Mouse (Mus musculus) C2C12 (cell line): ENCODE data around the gene Lrrc17. TPM values are rescaled to one million over a fixed set of nuclear protein-coding genes. Genes with fewer than 3 reads are reported as not detected.
"Not testable (repeated sequence)": the region's sequence is repeated elsewhere in the genome, so short reads cannot be mapped to it uniquely, and the experiment has no call there.

ENCODE experiments used
- H3K27me3 ChIP-seq: one replicate; pipeline ENCODE4 v1.6.1; 2011; ENCODE audit not compliant: control insufficient read depth, insufficient read depth, insufficient read length
- H3K36me3 ChIP-seq: one replicate; pipeline ENCODE4 v1.6.1; 2011; ENCODE audit not compliant: control insufficient read depth, insufficient read depth
- H3K4me3 ChIP-seq: one replicate; pipeline ENCODE4 v1.5.1; 2011; ENCODE audit warnings: mild to moderate bottlenecking, control low read depth; ENCODE audit not compliant: poor library complexity, insufficient read depth, severe bottlenecking
- H3K79me2 ChIP-seq: one replicate; pipeline ENCODE4 v1.6.1; 2011; ENCODE audit not compliant: control insufficient read depth, insufficient read depth
- H3K79me3 ChIP-seq: one replicate; pipeline ENCODE4 v1.6.1; 2011; ENCODE audit warnings: low read depth, control low read depth
- H3ac ChIP-seq: one replicate; pipeline ENCODE3; 2011; ENCODE audit warnings: low read depth; ENCODE audit not compliant: control insufficient read depth, insufficient read length
- CEBPB ChIP-seq: IDR thresholded peaks from one replicate; pipeline ENCODE4 v1.6.1; 2011; ENCODE audit warnings: low read depth, mild to moderate bottlenecking, control low read depth, moderate library complexity
- CTCF ChIP-seq: IDR thresholded peaks from one replicate; pipeline ENCODE4 v1.5.1; 2011; ENCODE audit not compliant: control insufficient read depth, insufficient read depth, insufficient read length
- FOSL1 ChIP-seq: IDR thresholded peaks from one replicate; pipeline ENCODE4 v1.8.0; 2011; ENCODE audit warnings: mild to moderate bottlenecking, low read length; ENCODE audit not compliant: poor library complexity, insufficient read depth, severe bottlenecking
- MAX ChIP-seq: IDR thresholded peaks from one replicate; pipeline ENCODE4 v1.6.1; 2011; ENCODE audit warnings: mild to moderate bottlenecking, control low read depth
- MYOD1 ChIP-seq: IDR thresholded peaks from one replicate; pipeline ENCODE4 v1.6.1; 2011; ENCODE audit warnings: low read depth; ENCODE audit not compliant: control insufficient read depth, insufficient read length
- MYOG ChIP-seq: IDR thresholded peaks from one replicate; pipeline ENCODE4 v1.6.1; 2011; ENCODE audit not compliant: control insufficient read depth, insufficient read length; ENCODE audit errors: extremely low read depth
- USF1 ChIP-seq: IDR thresholded peaks from one replicate; pipeline ENCODE4 v1.6.1; 2011; ENCODE audit warnings: low read depth, mild to moderate bottlenecking, control low read depth, moderate library complexity
- polyA plus RNA-seq: library from polyadenylated mRNA; unstranded; fragments of >200 nt; fragmentation: generic; extraction: Trizol; gene quantifications from one replicate; pipeline ENCODE4 v1.2.1, GENCODE M21; 2012; ENCODE audit warnings: missing spikeins

Lrrc17 gene
- polyA plus RNA-seq, 1 experiment, result 22.7 TPM

GRCm38 (mm10) chr5:21578136-21578535 lies 34.8 kb downstream of the Lrrc17 start:
- no peaks in the 10 kb centered on the region for H3K27me3 ChIP-seq
- no peaks in the 10 kb centered on the region for H3K79me2 ChIP-seq
- no peaks in the 10 kb centered on the region for H3K79me3 ChIP-seq
- H3K36me3 ChIP-seq, result no peaks in the 10 kb centered on the region
- no peak overlapping the region for H3ac ChIP-seq
- no peak for TF ChIP-seq CEBPB
- no peak for TF ChIP-seq MAX
- TF ChIP-seq CTCF, result no peak
- no peak overlapping the region for H3K4me3 ChIP-seq

GRCm38 (mm10) chr5:21586763-21587162 lies 43.4 kb downstream of the Lrrc17 start:
- no peaks in the 10 kb centered on the region for H3K27me3 ChIP-seq
- H3K36me3 ChIP-seq, result no peaks in the 10 kb centered on the region
- H3K79me2 ChIP-seq, result no peaks in the 10 kb centered on the region
- H3ac ChIP-seq, result no peak overlapping the region
- H3K4me3 ChIP-seq, result no peak overlapping the region
- no peaks in the 10 kb centered on the region for H3K79me3 ChIP-seq
- TF ChIP-seq CTCF (peak; percentile 67), CEBPB (no peak)

- H3K36me3 ChIP-seq, result no peaks in the 10 kb centered on the region
- no peaks in the 10 kb centered on the region for H3K79me2 ChIP-seq
- H3K4me3 ChIP-seq, result no peak overlapping the region
- TF ChIP-seq MYOD1 (no peak), CTCF (no peak), FOSL1 (no peak), MYOG (no peak), CEBPB (no peak), USF1 (no peak), MAX (no peak)
- no peak overlapping the region for H3ac ChIP-seq
- no peaks in the 10 kb centered on the region for H3K27me3 ChIP-seq
- H3K79me3 ChIP-seq, result no peaks in the 10 kb centered on the region
Measured at GRCm38 (mm10) chr5:21587683-21588082, 44.3 kb downstream of the Lrrc17 start.

GRCm38 (mm10) chr5:21588220-21588619 lies 44.9 kb downstream of the Lrrc17 start:
- Histone ChIP-seq H3K79me3 (no peaks in the 10 kb centered on the region), H3K79me2 (no peaks in the 10 kb centered on the region), H3K4me3 (no peak overlapping the region), H3ac (no peak overlapping the region), H3K36me3 (no peaks in the 10 kb centered on the region), H3K27me3 (peaks cover under 1% of the 10 kb centered on the region)
- TF ChIP-seq MYOG, result no peak

- H3ac ChIP-seq, result no peak overlapping the region
- H3K79me2 ChIP-seq, result no peaks in the 10 kb centered on the region
- peaks cover 4% of the 10 kb centered on the region for H3K27me3 ChIP-seq
- no peaks in the 10 kb centered on the region for H3K79me3 ChIP-seq
- TF ChIP-seq CEBPB, result no peak
- no peak for TF ChIP-seq FOSL1
- TF ChIP-seq MYOG, result no peak
- TF ChIP-seq CTCF, result no peak
- TF ChIP-seq MAX, result no peak
- no peak for TF ChIP-seq MYOD1
- TF ChIP-seq USF1, result no peak
- no peaks in the 10 kb centered on the region for H3K36me3 ChIP-seq
- no peak overlapping the region for H3K4me3 ChIP-seq
Measured at GRCm38 (mm10) chr5:21592106-21592505, 48.7 kb downstream of the Lrrc17 start.

GRCm38 (mm10) chr5:21593201-21593709 lies 49.9 kb downstream of the Lrrc17 start:
- Histone ChIP-seq H3K79me3 (no peaks in the 10 kb centered on the region), H3K79me2 (no peaks in the 10 kb centered on the region), H3K36me3 (no peaks in the 10 kb centered on the region), H3K27me3 (peaks cover 4% of the 10 kb centered on the region), H3ac (no peak overlapping the region), H3K4me3 (no peak overlapping the region)
- TF ChIP-seq MYOG, result no peak
- TF ChIP-seq CEBPB, result no peak
- no peak for TF ChIP-seq MAX
- TF ChIP-seq CTCF, result no peak
- TF ChIP-seq MYOD1, result no peak
- TF ChIP-seq USF1, result no peak
- TF ChIP-seq FOSL1, result no peak

GRCm38 (mm10) chr5:21599536-21599935 lies 56.2 kb downstream of the Lrrc17 start:
- H3ac ChIP-seq, H3K27me3 ChIP-seq, H3K79me2 ChIP-seq, H3K4me3 ChIP-seq, H3K36me3 ChIP-seq, H3K79me3 ChIP-seq: not testable (repeated sequence)
